Comparison of ENCODE assay signal across 8 mouse cellular contexts in genomic region chr17:46298220-46298913, GRCm38 (mm10). TPM values are rescaled to one million over a fixed set of nuclear protein-coding genes. Genes with fewer than 3 reads are reported as not detected.
DNase-seq lines count a peak whose midpoint lies in the region; ATAC-seq and TF ChIP-seq lines count a peak whose summit lies in the region.

No protein-coding gene starts in this region.

- no peaks in the 10 kb centered on the region for H3K36me3 ChIP-seq in hindbrain, embryonic 11.5 days (ENCODE audit: control insufficient read depth, insufficient read depth, low read length)
- H3K36me3 ChIP-seq in lung, postnatal 0 days (ENCODE audit: insufficient read depth, low read length), result no peaks in the 10 kb centered on the region

- peaks cover 40% of the 10 kb centered on the region for H3K27me3 ChIP-seq in hindbrain, embryonic 11.5 days (ENCODE audit: control insufficient read depth, insufficient read depth, low read length)
- peaks cover 25% of the 10 kb centered on the region for H3K27me3 ChIP-seq in lung, postnatal 0 days (replicated peaks; ENCODE audit: insufficient read depth, low read length)

- TF ChIP-seq EP300 in lung, postnatal 0 days (IDR thresholded peaks at IDR 0.05), result no peak

- peaks cover 12% of the 10 kb centered on the region; the same call in 1 of the 2 replicates for H3K4me1 ChIP-seq in hindbrain, embryonic 11.5 days (replicated peaks; ENCODE audit: control insufficient read depth, insufficient read depth, low read length)
- H3K4me1 ChIP-seq in lung, postnatal 0 days (ENCODE audit: insufficient read depth, low read depth, low read length), result peaks cover 11% of the 10 kb centered on the region; the same call in 1 of the 2 replicates

- peak overlapping the region; percentile 100 for H3K4me2 ChIP-seq in hindbrain, embryonic 11.5 days (replicated peaks; ENCODE audit: low read depth, low read length)
- peak overlapping the region; percentile 99 for H3K4me2 ChIP-seq in lung, postnatal 0 days (replicated peaks; ENCODE audit: low read depth, low read length)

- TF ChIP-seq CTCF in lung, postnatal 0 days (IDR thresholded peaks at IDR 0.05), result peak; percentile 98

- no peak overlapping the region for H3K27ac ChIP-seq in hindbrain, embryonic 11.5 days (ENCODE audit: low read depth, low read length)
- H3K27ac ChIP-seq in lung, postnatal 0 days (ENCODE audit: low read length), result 0 out of 2 replicates have a peak overlapping the region, but pooled peaks have one; percentile 20

- peak; percentile 94 for DNase-seq in MN1 (ENCODE audit: low spot score)
- peak; percentile 84 for DNase-seq in cerebellum, adult 9-10 months
- peak; percentile 66 to 93 for DNase-seq in frontal cortex, adult 2 months (ENCODE audit: extremely low spot score in 1 of 2, low spot score in 1 of 2)
- DNase-seq in hindbrain, embryonic 11.5 days (ENCODE audit: low spot score), result peak; percentile 94
- peak; percentile 80 for DNase-seq in layer of hippocampus, adult 9-11 months
- DNase-seq in lung, postnatal 0 days (ENCODE audit: low spot score), result peak; percentile 87
- DNase-seq in ovary, postnatal 14 days (ENCODE audit: low spot score), result peak; percentile 74
- peak; percentile 84 for DNase-seq in thymus, postnatal 14 days

- peak overlapping the region; percentile 58 for H3K9ac ChIP-seq in hindbrain, embryonic 11.5 days (ENCODE audit: low read depth, low read length)
- peak overlapping the region; percentile 23; the same call in 1 of the 2 replicates for H3K9ac ChIP-seq in lung, postnatal 0 days (replicated peaks; ENCODE audit: low read depth)

- peak overlapping the region; percentile 60 for H3K4me3 ChIP-seq in hindbrain, embryonic 11.5 days (ENCODE audit: low read depth, low read length)
- peak overlapping the region; percentile 51 for H3K4me3 ChIP-seq in lung, postnatal 0 days (ENCODE audit: low read depth, low read length)

- peak; percentile 80 for ATAC-seq in hindbrain, embryonic 11.5 days (ENCODE audit: low FRiP score)
- ATAC-seq in lung, postnatal 0 days, result peak; percentile 92

- no peaks in the 10 kb centered on the region for H3K9me3 ChIP-seq in hindbrain, embryonic 11.5 days (ENCODE audit: control insufficient read depth, low read length)
- H3K9me3 ChIP-seq in lung, postnatal 0 days (ENCODE audit: low read length), result no peaks in the 10 kb centered on the region

- WGBS in hindbrain, embryonic 11.5 days, result under 1% methylated on average over 48 of the region's 48 CpGs
- WGBS in lung, postnatal 0 days, result 5% methylated on average over 46 of the region's 48 CpGs

RNA-seq across cellular contexts. Expression of gene Dlk2, which starts 1.1 kb away (rescaled TPM):
- 81.5 and 96.0 TPM in 2 replicates for polyA plus RNA-seq in frontal cortex, adult 2 months (2012; rRNA removed)
- polyA plus RNA-seq in hindbrain, embryonic 11.5 days (2014; fragmentation: Nextera tagmentation; extraction: Ambion mirVana), result 1.3 and 1.8 TPM in 2 replicates
- 1.3 TPM in 2 replicates for polyA plus RNA-seq in lung, postnatal 0 days (2015; fragmentation: Nextera tagmentation; extraction: Ambion mirVana)

RNA-seq across cellular contexts. Expression of gene Tjap1, which starts 15.5 kb away (rescaled TPM):
- 44.4 and 51.5 TPM in 2 replicates for polyA plus RNA-seq in frontal cortex, adult 2 months (2012; rRNA removed)
- polyA plus RNA-seq in hindbrain, embryonic 11.5 days (2014; fragmentation: Nextera tagmentation; extraction: Ambion mirVana), result 43.4 and 47.4 TPM in 2 replicates
- 21.0 and 22.8 TPM in 2 replicates for polyA plus RNA-seq in lung, postnatal 0 days (2015; fragmentation: Nextera tagmentation; extraction: Ambion mirVana)

RNA-seq across cellular contexts. Expression of gene Abcc10, which starts 29.8 kb away (rescaled TPM):
- polyA plus RNA-seq in frontal cortex, adult 2 months (2012; rRNA removed), result 10.9 and 11.4 TPM in 2 replicates
- polyA plus RNA-seq in hindbrain, embryonic 11.5 days (2014; fragmentation: Nextera tagmentation; extraction: Ambion mirVana), result 3.8 and 4.8 TPM in 2 replicates
- 3.4 and 3.8 TPM in 2 replicates for polyA plus RNA-seq in lung, postnatal 0 days (2015; fragmentation: Nextera tagmentation; extraction: Ambion mirVana)

RNA-seq across cellular contexts. Expression of gene Lrrc73, which starts 45.0 kb away (rescaled TPM):
- polyA plus RNA-seq in frontal cortex, adult 2 months (2012; rRNA removed), result 62.5 and 63.5 TPM in 2 replicates
- 3.1 and 3.4 TPM in 2 replicates for polyA plus RNA-seq in hindbrain, embryonic 11.5 days (2014; fragmentation: Nextera tagmentation; extraction: Ambion mirVana)
- 3.7 and 5.2 TPM in 2 replicates for polyA plus RNA-seq in lung, postnatal 0 days (2015; fragmentation: Nextera tagmentation; extraction: Ambion mirVana)

RNA-seq across cellular contexts. Expression of gene Yipf3, which starts 50.5 kb away (rescaled TPM):
- polyA plus RNA-seq in frontal cortex, adult 2 months (2012; rRNA removed), result 72.7 and 78.9 TPM in 2 replicates
- 64.0 and 64.7 TPM in 2 replicates for polyA plus RNA-seq in hindbrain, embryonic 11.5 days (2014; fragmentation: Nextera tagmentation; extraction: Ambion mirVana)
- 185 and 199 TPM in 2 replicates for polyA plus RNA-seq in lung, postnatal 0 days (2015; fragmentation: Nextera tagmentation; extraction: Ambion mirVana)

Comparison
In these comparisons a context has a peak if more than half of its experiments do, and no peak if none do; other contexts are left out.
1. RNA of gene Dlk2, which starts 1.1 kb away (polyA plus RNA-seq): 81.5 to 96.0 TPM in frontal cortex, adult 2 months; 1.3 to 1.8 TPM in hindbrain, embryonic 11.5 days and 1.3 TPM in lung, postnatal 0 days; every median in the first group is over 10 times any median in the second.
2. Peak in every context shown above with its lines, with median percentiles within 50 percentile points of each other: DNase-seq.